In the genomic region with DNA sequence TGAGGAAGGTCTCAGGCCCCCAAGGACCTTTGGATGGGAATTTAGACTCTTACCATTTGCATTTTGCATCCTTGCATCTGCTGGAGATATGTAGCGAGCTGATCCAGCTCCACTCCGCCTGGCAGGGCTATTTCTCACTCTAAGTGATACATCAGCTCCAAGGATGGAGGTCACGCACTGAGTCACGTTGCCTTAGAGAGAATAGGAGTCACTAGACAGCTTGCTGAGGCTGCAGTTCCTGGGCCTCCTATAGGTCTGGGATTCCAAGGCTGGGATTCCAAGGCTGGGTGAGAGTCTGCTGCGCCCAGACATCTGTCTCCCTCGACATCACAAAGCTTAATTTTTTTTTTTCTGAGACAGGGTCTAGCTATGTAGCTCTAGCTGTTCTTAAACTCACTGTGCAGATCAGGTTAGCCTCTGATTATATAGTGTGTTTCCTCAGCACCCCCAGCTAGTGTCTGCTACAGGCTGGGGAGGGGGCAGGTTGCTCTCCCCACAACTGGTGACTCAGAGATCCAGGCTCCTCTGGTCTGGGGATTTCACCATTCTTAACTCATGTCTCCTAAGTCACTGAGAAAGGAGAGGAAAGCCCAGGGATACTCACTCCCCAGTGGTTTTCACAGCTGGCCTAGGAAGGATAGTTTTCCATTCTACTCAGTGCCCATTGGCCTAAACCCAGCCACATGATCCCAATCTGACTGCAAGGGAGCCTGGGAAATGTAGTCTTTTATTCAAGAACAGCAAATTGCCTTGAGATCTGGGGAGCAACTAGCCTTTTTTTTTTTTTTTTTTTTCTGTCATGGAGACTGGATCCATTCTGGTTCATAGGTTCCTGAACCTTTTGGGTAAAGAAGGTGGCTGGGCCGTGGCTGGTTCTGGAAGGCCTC, we compare ENCODE assay signal across 8 mouse cellular contexts.
DNase-seq lines count a peak whose midpoint lies in the region; ATAC-seq and TF ChIP-seq lines count a peak whose summit lies in the region.
"Had no signal": no experiment of that assay in that cellular context is flagged by ENCODE, and none has a peak within 500 bp of the region (broad histone marks: within the 10 kb centered on the region; RNA-seq: fewer than 3 reads in every experiment).

No protein-coding gene starts in this region.

- no peak overlapping the region for H3K27ac ChIP-seq in left cerebral cortex, adult 2 months
- no peak overlapping the region for H3K27ac ChIP-seq in forebrain, embryonic 15.5 days (replicated peaks)
- H3K27ac ChIP-seq in neural tube, embryonic 15.5 days (replicated peaks) = no peak overlapping the region
- H3K27ac ChIP-seq: midbrain, embryonic 12.5 days had no signal

- no peaks in the 10 kb centered on the region for H3K9me3 ChIP-seq in forebrain, embryonic 15.5 days
- H3K9me3 ChIP-seq in neural tube, embryonic 15.5 days (replicated peaks) = no peaks in the 10 kb centered on the region
- H3K9me3 ChIP-seq: midbrain, embryonic 12.5 days had no signal

- no peaks in the 10 kb centered on the region for H3K36me3 ChIP-seq in forebrain, embryonic 15.5 days
- no peaks in the 10 kb centered on the region for H3K36me3 ChIP-seq in neural tube, embryonic 15.5 days
- H3K36me3 ChIP-seq: midbrain, embryonic 12.5 days had no signal

- no peak overlapping the region for H3K4me3 ChIP-seq in left cerebral cortex, adult 2 months
- no peak overlapping the region for H3K4me3 ChIP-seq in forebrain, embryonic 15.5 days
- no peak overlapping the region for H3K4me3 ChIP-seq in neural tube, embryonic 15.5 days (replicated peaks)
- H3K4me3 ChIP-seq: midbrain, embryonic 12.5 days had no signal

- H3K27me3 ChIP-seq in forebrain, embryonic 15.5 days = no peaks in the 10 kb centered on the region
- 0 out of 2 replicates have a peak, but pooled peaks cover 3% of the 10 kb centered on the region for H3K27me3 ChIP-seq in neural tube, embryonic 15.5 days (replicated peaks)

- WGBS in forebrain, embryonic 15.5 days = 77% methylated on average over 7 of the region's 7 CpGs
- WGBS in neural tube, embryonic 15.5 days = 77% methylated on average over 7 of the region's 7 CpGs

- H3K4me1 ChIP-seq in forebrain, embryonic 15.5 days = no peaks in the 10 kb centered on the region; the same call in 1 of the 2 replicates
- peaks cover 28% of the 10 kb centered on the region for H3K4me1 ChIP-seq in neural tube, embryonic 15.5 days

- no peak overlapping the region for H3K4me2 ChIP-seq in forebrain, embryonic 15.5 days (replicated peaks)
- H3K4me2 ChIP-seq in neural tube, embryonic 15.5 days = no peak overlapping the region
- H3K4me2 ChIP-seq: midbrain, embryonic 12.5 days had no signal

- no peak for TF ChIP-seq CTCF in left cerebral cortex, adult 2 months (IDR thresholded peaks at IDR 0.05)

- H3K9ac ChIP-seq in forebrain, embryonic 15.5 days (replicated peaks) = no peak overlapping the region
- H3K9ac ChIP-seq in neural tube, embryonic 15.5 days (replicated peaks) = no peak overlapping the region
- H3K9ac ChIP-seq: midbrain, embryonic 12.5 days had no signal

- peak; percentile 54 to 75 for DNase-seq in left cerebral cortex, postnatal 14 days (ENCODE audit: low spot score in 2 of 2)
- DNase-seq in left cerebral cortex, adult 2 months (ENCODE audit: extremely low spot score in 1 of 2, low spot score in 2 of 2) = no peak
- DNase-seq in adrenal gland, postnatal 14 days = peak; percentile 79
- DNase-seq in c-Kit-positive CD71-positive TER-119-positive erythroid progenitor cells, embryonic 14.5 days (ENCODE audit: low spot score) = no peak

- peak; percentile 85 for ATAC-seq in forebrain, embryonic 15.5 days (replicated peaks)
- ATAC-seq in neural tube, embryonic 15.5 days (ENCODE audit: low FRiP score) = peak; percentile 77
- ATAC-seq in megakaryocyte progenitor cell, adult 5-6 weeks (replicated peaks; ENCODE audit: poor library complexity) = no peak

- intact Hi-C loops in left cerebral cortex, postnatal 14 days (cut with DNase I) = no loop called here
- intact Hi-C loops in left cerebral cortex, adult 2 months (cut with DNase I) = no loop called here

Comparison
In these comparisons a context has a peak if more than half of its experiments do, and no peak if none do; other contexts are left out.
1. DNase-seq: peak in left cerebral cortex, postnatal 14 days (2 of 2) and adrenal gland, postnatal 14 days (single experiment); none in left cerebral cortex, adult 2 months (0 of 2) and c-Kit-positive CD71-positive TER-119-positive erythroid progenitor cells, embryonic 14.5 days (single experiment).